Mouse (Mus musculus): Measurements from ENCODE around the gene Nkd1. TPM values are rescaled to one million over a fixed set of nuclear protein-coding genes. Genes with fewer than 3 reads are reported as not detected.

The Nkd1 gene
- total RNA-seq, 2 experiments from 2014 or later = 19.7 to 25.5 TPM

- intact Hi-C loops (cut with DNase I) = no loop called here
- no peak for DNase-seq (ENCODE audit: low spot score in 2 of 2)
Observed at GRCm38 (mm10) chr8:88571434-88572184, 50.5 kb downstream of the Nkd1 start.

GRCm38 (mm10) chr8:88572185-88572909 lies 51.2 kb downstream of the Nkd1 start:
- no peak for DNase-seq (ENCODE audit: low spot score in 2 of 2)
- intact Hi-C loops (cut with DNase I) = no loop called here

GRCm38 (mm10) chr8:88572941-88573645 lies 51.9 kb downstream of the Nkd1 start:
- no peak for DNase-seq (ENCODE audit: low spot score in 2 of 2)
- intact Hi-C loops (cut with DNase I) = no loop called here

- intact Hi-C loops (cut with DNase I) = no loop called here
- DNase-seq (ENCODE audit: low spot score in 2 of 2) = no peak
Observed at GRCm38 (mm10) chr8:88574975-88575374, 53.8 kb downstream of the Nkd1 start.

- peak in 1 of 2 experiments; percentile 55 for DNase-seq (ENCODE audit: low spot score in 2 of 2)
- intact Hi-C loops (cut with DNase I) = no loop called here
Observed at GRCm38 (mm10) chr8:88576351-88577142, 55.4 kb downstream of the Nkd1 start.

GRCm38 (mm10) chr8:88577666-88578065 lies 56.5 kb downstream of the Nkd1 start:
- DNase-seq (ENCODE audit: low spot score in 2 of 2) = no peak
- intact Hi-C loops (cut with DNase I) = no loop called here

GRCm38 (mm10) chr8:88578413-88579175 lies 57.4 kb downstream of the Nkd1 start:
- intact Hi-C loops (cut with DNase I) = no loop called here
- DNase-seq (ENCODE audit: low spot score in 2 of 2) = no peak

- no peak for DNase-seq (ENCODE audit: low spot score in 2 of 2)
- intact Hi-C loops (cut with DNase I) = no loop called here
Observed at GRCm38 (mm10) chr8:88579246-88579645, 58.1 kb downstream of the Nkd1 start.

GRCm38 (mm10) chr8:88579668-88580330 lies 58.6 kb downstream of the Nkd1 start:
- DNase-seq (ENCODE audit: low spot score in 2 of 2) = peak; percentile 34 to 68
- intact Hi-C loops (cut with DNase I) = no loop called here

GRCm38 (mm10) chr8:88580785-88581184 lies 59.6 kb downstream of the Nkd1 start:
- intact Hi-C loops (cut with DNase I) = no loop called here
- no peak for DNase-seq (ENCODE audit: low spot score in 2 of 2)

GRCm38 (mm10) chr8:88583863-88584262 lies 62.7 kb downstream of the Nkd1 start:
- intact Hi-C loops (cut with DNase I) = no loop called here
- DNase-seq (ENCODE audit: low spot score in 2 of 2) = no peak

- intact Hi-C loops (cut with DNase I) = no loop called here
- DNase-seq (ENCODE audit: low spot score in 2 of 2) = no peak
Observed at GRCm38 (mm10) chr8:88588205-88588889, 67.2 kb downstream of the Nkd1 start.

- DNase-seq (ENCODE audit: low spot score in 2 of 2) = no peak
- intact Hi-C loops (cut with DNase I) = no loop called here
Observed at GRCm38 (mm10) chr8:88590226-88590625, 69.1 kb downstream of the Nkd1 start.

- intact Hi-C loops (cut with DNase I) = no loop called here
- no peak for DNase-seq (ENCODE audit: low spot score in 2 of 2)
Observed at GRCm38 (mm10) chr8:88593947-88594346, 72.8 kb downstream of the Nkd1 start.

- intact Hi-C loops (cut with DNase I) = no loop called here
Observed at GRCm38 (mm10) chr8:88596042-88596441, 74.9 kb downstream of the Nkd1 start.

GRCm38 (mm10) chr8:88598578-88598977 lies 77.4 kb downstream of the Nkd1 start:
- intact Hi-C loops (cut with DNase I) = no loop called here
- DNase-seq (ENCODE audit: low spot score in 2 of 2) = no peak

More at GRCm38 (mm10) chr8:88596042-88596441, 74.9 kb downstream of the Nkd1 start:
- DNase-seq (ENCODE audit: low spot score in 2 of 2) = no peak

GRCm38 (mm10) chr8:88599491-88599890 lies 78.3 kb downstream of the Nkd1 start:
- no peak for DNase-seq (ENCODE audit: low spot score in 2 of 2)
- intact Hi-C loops (cut with DNase I) = no loop called here

Measured in left cerebral cortex, postnatal 14 days (tissue).